Mouse (Mus musculus): ENCODE measurements around the gene Gpc5. TPM values are rescaled to one million over a fixed set of nuclear protein-coding genes. Genes with fewer than 3 reads are reported as not detected.

The Gpc5 gene
- polyA plus RNA-seq, 1 experiment from 2014 or later, result 0.09 TPM

DNA sequence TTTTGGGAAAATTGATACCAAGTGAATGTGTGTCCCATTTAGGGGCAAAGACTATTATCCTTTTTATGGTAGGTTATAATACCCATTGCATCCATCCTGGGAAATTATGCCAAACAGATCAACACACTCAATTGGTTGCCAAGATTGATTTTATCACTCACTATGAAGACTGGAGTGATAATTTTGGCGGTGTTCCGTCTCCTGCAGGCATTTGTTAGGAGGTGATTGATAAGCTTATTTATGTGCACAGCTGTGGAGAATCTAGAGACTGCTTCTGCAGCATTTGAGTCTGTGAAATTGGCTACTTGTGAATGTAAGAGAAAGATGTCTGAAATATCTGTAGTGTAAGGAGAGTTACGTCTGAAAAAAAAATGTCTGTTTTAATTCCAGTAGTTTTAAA is 340.0 kb downstream of the Gpc5 start:
- Histone ChIP-seq H3K9me3 (ENCODE audit: control insufficient read depth) (no peaks in the 10 kb centered on the region), H3K4me3 (ENCODE audit: low read depth, low read length) (no peak overlapping the region), H3K27ac (ENCODE audit: low read depth, low read length) (no peak overlapping the region), H3K36me3 (ENCODE audit: control insufficient read depth, insufficient read depth) (no peaks in the 10 kb centered on the region), H3K27me3 (replicated peaks; ENCODE audit: control insufficient read depth, insufficient read depth, low read length) (no peaks in the 10 kb centered on the region), H3K9ac (ENCODE audit: low read depth, low read length) (no peak overlapping the region), H3K4me2 (replicated peaks; ENCODE audit: low read depth) (no peak overlapping the region), H3K4me1 (replicated peaks; ENCODE audit: control insufficient read depth, insufficient read depth, low read length) (no peaks in the 10 kb centered on the region)
- ATAC-seq, result no peak
- 61% methylated on average over 3 of the region's 3 CpGs for WGBS
- TF ChIP-seq CTCF (IDR thresholded peaks at IDR 0.05; ENCODE audit: low read depth), result no peak

DNA sequence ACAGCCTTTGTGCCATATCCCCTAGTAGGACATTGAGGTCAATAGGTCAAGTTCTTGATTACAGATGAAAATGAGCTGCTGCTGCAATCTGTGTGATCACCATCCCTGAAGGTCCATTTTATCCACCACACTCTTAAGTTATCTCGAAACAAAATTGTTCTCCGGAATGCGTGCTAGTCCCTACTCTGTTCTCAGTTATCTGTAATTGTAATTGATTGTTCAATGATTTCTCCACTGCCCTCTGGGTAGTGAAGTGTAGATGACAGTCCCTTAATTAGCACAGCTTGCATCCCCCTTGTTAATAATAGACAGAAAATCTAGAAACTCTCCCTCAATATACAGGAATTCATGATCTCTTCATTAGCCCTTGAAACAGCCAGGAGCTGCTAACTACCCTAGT is 340.4 kb downstream of the Gpc5 start:
- Histone ChIP-seq H3K9ac (ENCODE audit: low read depth, low read length) (no peak overlapping the region), H3K4me1 (replicated peaks; ENCODE audit: control insufficient read depth, insufficient read depth, low read length) (no peaks in the 10 kb centered on the region), H3K4me2 (replicated peaks; ENCODE audit: low read depth) (no peak overlapping the region), H3K36me3 (ENCODE audit: control insufficient read depth, insufficient read depth) (no peaks in the 10 kb centered on the region), H3K27ac (ENCODE audit: low read depth, low read length) (no peak overlapping the region), H3K27me3 (replicated peaks; ENCODE audit: control insufficient read depth, insufficient read depth, low read length) (no peaks in the 10 kb centered on the region), H3K4me3 (ENCODE audit: low read depth, low read length) (no peak overlapping the region), H3K9me3 (ENCODE audit: control insufficient read depth) (no peaks in the 10 kb centered on the region)
- WGBS, result 80% methylated on average over 3 of the region's 3 CpGs
- no peak for ATAC-seq
- no peak for TF ChIP-seq CTCF (IDR thresholded peaks at IDR 0.05; ENCODE audit: low read depth)

DNA sequence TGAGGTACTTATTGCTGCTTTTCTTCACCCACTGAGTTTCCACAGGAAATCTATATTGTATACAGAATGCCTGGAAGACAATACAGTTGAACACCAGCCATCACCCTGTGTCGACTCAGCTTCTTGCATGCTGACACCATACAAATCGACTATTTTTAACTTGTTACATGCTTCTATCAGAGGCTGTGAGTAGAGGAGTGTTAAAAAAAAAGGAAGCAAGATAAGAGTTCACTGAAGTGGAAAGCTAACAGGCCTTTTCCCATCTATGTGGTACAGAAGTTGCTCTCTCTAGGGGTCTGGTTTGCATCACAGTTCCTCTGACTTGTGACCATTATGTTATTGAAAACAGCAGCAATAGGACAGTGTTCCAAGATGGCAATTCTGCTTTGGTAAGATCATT is 344.6 kb downstream of the Gpc5 start:
- no peak overlapping the region for H3K27ac ChIP-seq (ENCODE audit: low read depth, low read length)
- H3K27me3 ChIP-seq (replicated peaks; ENCODE audit: control insufficient read depth, insufficient read depth, low read length), result no peaks in the 10 kb centered on the region
- H3K4me1 ChIP-seq (replicated peaks; ENCODE audit: control insufficient read depth, insufficient read depth, low read length), result no peaks in the 10 kb centered on the region
- no peak overlapping the region for H3K9ac ChIP-seq (ENCODE audit: low read depth, low read length)
- no peaks in the 10 kb centered on the region for H3K9me3 ChIP-seq (ENCODE audit: control insufficient read depth)
- TF ChIP-seq CTCF (IDR thresholded peaks at IDR 0.05; ENCODE audit: low read depth), result no peak
- no peak overlapping the region for H3K4me3 ChIP-seq (ENCODE audit: low read depth, low read length)
- H3K4me2 ChIP-seq (replicated peaks; ENCODE audit: low read depth), result no peak overlapping the region
- no peak for ATAC-seq
- no peaks in the 10 kb centered on the region for H3K36me3 ChIP-seq (ENCODE audit: control insufficient read depth, insufficient read depth)
- 59% methylated on average over 2 of the region's 2 CpGs for WGBS

DNA sequence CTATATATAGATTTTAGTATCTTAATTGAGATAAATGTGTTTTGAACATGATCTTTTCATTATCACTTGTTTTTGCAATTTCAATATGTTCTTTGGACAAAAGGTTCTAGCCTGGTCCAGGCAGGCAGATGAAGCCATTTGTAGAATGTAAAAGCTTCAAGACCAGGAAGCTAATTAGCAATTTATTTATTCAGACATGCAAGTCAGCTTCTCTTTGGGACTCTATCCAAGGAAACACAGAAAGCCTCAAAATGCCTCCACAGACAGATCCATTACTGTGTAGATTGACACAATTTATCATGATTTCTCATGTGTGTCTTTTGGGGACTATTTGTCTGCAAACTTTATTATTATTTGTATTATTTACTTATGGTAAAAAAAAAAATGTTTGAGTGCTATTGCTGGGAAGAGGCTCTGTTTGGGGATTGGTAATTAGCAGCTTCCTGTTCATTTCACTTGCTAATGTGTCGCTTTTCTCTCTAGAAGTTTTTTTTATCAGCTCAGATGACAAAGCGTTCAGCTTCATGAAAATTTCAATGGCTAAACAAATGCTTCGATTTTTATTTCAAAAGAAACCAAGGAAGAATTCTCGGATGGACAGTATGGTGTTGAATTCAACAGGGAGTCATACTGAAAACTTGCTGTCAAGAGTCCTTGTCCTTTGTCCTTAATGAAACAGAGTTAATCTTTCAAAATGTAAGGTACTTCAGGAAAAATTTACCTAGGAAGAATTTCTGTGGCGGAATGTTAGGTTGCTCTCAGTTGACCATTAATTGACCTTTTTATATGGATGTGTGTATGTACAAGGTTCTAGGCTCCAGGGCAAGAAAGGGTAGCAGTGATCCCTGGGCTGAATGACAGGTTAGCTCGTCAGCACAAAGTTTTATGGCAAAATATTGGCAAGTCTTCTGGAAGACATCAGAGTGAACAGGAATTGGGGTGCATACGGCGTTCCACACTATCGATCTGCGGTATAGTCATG is 353.1 kb downstream of the Gpc5 start:
- Histone ChIP-seq H3K9me3 (ENCODE audit: control insufficient read depth) (no peaks in the 10 kb centered on the region), H3K4me2 (replicated peaks; ENCODE audit: low read depth) (no peak overlapping the region), H3K27me3 (replicated peaks; ENCODE audit: control insufficient read depth, insufficient read depth, low read length) (no peaks in the 10 kb centered on the region), H3K9ac (ENCODE audit: low read depth, low read length) (no peak overlapping the region), H3K36me3 (ENCODE audit: control insufficient read depth, insufficient read depth) (no peaks in the 10 kb centered on the region), H3K4me3 (ENCODE audit: low read depth, low read length) (no peak overlapping the region), H3K4me1 (replicated peaks; ENCODE audit: control insufficient read depth, insufficient read depth, low read length) (no peaks in the 10 kb centered on the region), H3K27ac (ENCODE audit: low read depth, low read length) (no peak overlapping the region)
- no peak for TF ChIP-seq CTCF (IDR thresholded peaks at IDR 0.05; ENCODE audit: low read depth)
- 58% methylated on average over 10 of the region's 10 CpGs for WGBS
- no peak for ATAC-seq

- H3K9me3 ChIP-seq (ENCODE audit: control insufficient read depth), result no peaks in the 10 kb centered on the region
- H3K4me1 ChIP-seq (replicated peaks; ENCODE audit: control insufficient read depth, insufficient read depth, low read length), result no peaks in the 10 kb centered on the region
- 48% methylated on average over 2 of the region's 2 CpGs for WGBS
- H3K4me3 ChIP-seq (ENCODE audit: low read depth, low read length), result no peak overlapping the region
- TF ChIP-seq CTCF (IDR thresholded peaks at IDR 0.05; ENCODE audit: low read depth), result peak; percentile 23; the same call in 1 of the 2 replicates
- H3K27ac ChIP-seq (ENCODE audit: low read depth, low read length), result no peak overlapping the region
- no peaks in the 10 kb centered on the region for H3K27me3 ChIP-seq (replicated peaks; ENCODE audit: control insufficient read depth, insufficient read depth, low read length)
- no peaks in the 10 kb centered on the region for H3K36me3 ChIP-seq (ENCODE audit: control insufficient read depth, insufficient read depth)
- no peak overlapping the region for H3K9ac ChIP-seq (ENCODE audit: low read depth, low read length)
- H3K4me2 ChIP-seq (replicated peaks; ENCODE audit: low read depth), result no peak overlapping the region
- no peak for ATAC-seq
These were observed 358.9 kb downstream of the Gpc5 start for GRCm38 (mm10) chr14:115450938-115451337.

- H3K4me1 ChIP-seq (replicated peaks; ENCODE audit: control insufficient read depth, insufficient read depth, low read length), result no peaks in the 10 kb centered on the region
- H3K4me2 ChIP-seq (replicated peaks; ENCODE audit: low read depth), result no peak overlapping the region
- H3K9ac ChIP-seq (ENCODE audit: low read depth, low read length), result no peak overlapping the region
- H3K27me3 ChIP-seq (replicated peaks; ENCODE audit: control insufficient read depth, insufficient read depth, low read length), result no peaks in the 10 kb centered on the region
- no peak overlapping the region for H3K27ac ChIP-seq (ENCODE audit: low read depth, low read length)
- H3K36me3 ChIP-seq (ENCODE audit: control insufficient read depth, insufficient read depth), result no peaks in the 10 kb centered on the region
- TF ChIP-seq CTCF (IDR thresholded peaks at IDR 0.05; ENCODE audit: low read depth), result peak; percentile 39
- H3K4me3 ChIP-seq (ENCODE audit: low read depth, low read length), result no peak overlapping the region
- H3K9me3 ChIP-seq (ENCODE audit: control insufficient read depth), result no peaks in the 10 kb centered on the region
- no peak for ATAC-seq
- WGBS, result 50% methylated on average over 5 of the region's 5 CpGs
These were observed 375.9 kb downstream of the Gpc5 start for GRCm38 (mm10) chr14:115467960-115468359.
